Mouse (Mus musculus) MEL (cell line): ENCODE results near the gene Lrrc74a.

Experiments used
- CTCF ChIP-seq, 3 experiments: IDR thresholded peaks in 2 of 3; conservative IDR thresholded peaks in 1 of 3; 2 replicates each; pipeline ENCODE4 v1.5.1; 2011 to 2012; ENCODE audit warnings: low read length in 3 of 3, low read depth in 2 of 3, mild to moderate bottlenecking in 2 of 3, improper control_type of control experiment in 1 of 3, inconsistent platforms in 1 of 3, mixed read lengths in 1 of 3, moderate library complexity in 1 of 3; ENCODE audit not compliant: control insufficient read depth in 1 of 3, insufficient read depth in 1 of 3, poor library complexity in 1 of 3, severe bottlenecking in 1 of 3
- ELF1 ChIP-seq: IDR thresholded peaks from 2 replicates; pipeline ENCODE4 v1.6.1; 2014; ENCODE audit warnings: low read depth, mild to moderate bottlenecking, inconsistent platforms, low read length, improper control_type of control experiment, moderate library complexity
- EP300 ChIP-seq, 2 experiments: IDR thresholded peaks; 2 replicates each; pipeline ENCODE4 v1.6.1; 2011; ENCODE audit warnings: improper control_type of control experiment in 2 of 2, low read length in 2 of 2, low read depth in 1 of 2, mild to moderate bottlenecking in 1 of 2
- GATA1 ChIP-seq: IDR thresholded peaks from 2 replicates; pipeline ENCODE4 v1.6.1; 2011; ENCODE audit warnings: low read depth, low read length, improper control_type of control experiment
- MAX ChIP-seq: IDR thresholded peaks from 2 replicates; pipeline ENCODE4 v1.6.1; 2011; ENCODE audit warnings: low read length, improper control_type of control experiment
- MAZ ChIP-seq: IDR thresholded peaks from 2 replicates; pipeline ENCODE4 v1.6.1; 2012; ENCODE audit warnings: low read depth, mild to moderate bottlenecking, inconsistent platforms, low read length, improper control_type of control experiment
- SIN3A ChIP-seq: IDR thresholded peaks from 2 replicates; pipeline ENCODE4 v1.6.1; 2012; ENCODE audit warnings: low read length, improper control_type of control experiment, inconsistent platforms
- TAL1 ChIP-seq: IDR thresholded peaks from 2 replicates; pipeline ENCODE4 v1.6.1; 2012; ENCODE audit warnings: mild to moderate bottlenecking, inconsistent platforms, low read length, moderate library complexity, mixed read lengths
- TCF12 ChIP-seq: IDR thresholded peaks from 2 replicates; pipeline ENCODE4 v1.6.1; 2014; ENCODE audit warnings: low read depth, mild to moderate bottlenecking, inconsistent platforms, low read length, improper control_type of control experiment, moderate library complexity
- USF1 ChIP-seq: IDR thresholded peaks from 2 replicates; pipeline ENCODE4 v1.6.1; 2014; ENCODE audit warnings: low read depth, mild to moderate bottlenecking, inconsistent platforms, low read length, improper control_type of control experiment, moderate library complexity
- ZC3H11A ChIP-seq: IDR thresholded peaks from 2 replicates; pipeline ENCODE4 v1.6.1; 2012; ENCODE audit warnings: low read depth, mild to moderate bottlenecking, inconsistent platforms, low read length, improper control_type of control experiment

DNA sequence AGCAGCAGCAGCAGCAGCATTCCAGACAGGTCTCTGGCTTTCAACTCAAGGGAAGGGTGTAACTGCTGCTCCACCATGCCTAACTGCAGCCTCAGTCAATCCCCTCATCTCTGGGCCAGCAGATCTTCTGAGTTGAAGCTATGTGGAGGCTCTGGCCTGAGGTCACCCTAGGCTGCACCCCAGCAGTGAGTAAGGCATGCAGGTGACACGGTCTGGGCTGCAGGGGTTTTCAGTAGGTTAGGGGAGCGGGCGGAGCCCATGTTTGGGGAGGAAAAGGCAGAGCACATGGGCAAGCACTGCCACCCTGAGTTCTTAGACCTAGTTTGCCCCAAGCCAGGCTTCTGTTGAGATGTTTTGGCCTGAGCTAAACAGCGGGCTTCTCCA, 33.2 kb upstream of the Lrrc74a start:
- no peak for TF ChIP-seq ELF1
- no peak for TF ChIP-seq SIN3A
- no peak for TF ChIP-seq ZC3H11A
- no peak for TF ChIP-seq USF1
- no peak for TF ChIP-seq MAX
- TF ChIP-seq TCF12, result no peak
- no peak for TF ChIP-seq MAZ
- TF ChIP-seq CTCF (IDR thresholded peaks at IDR 0.05 in 2 of 3, conservative IDR thresholded peaks at IDR 0.05 in 1 of 3; ENCODE audit: control insufficient read depth in 1 of 3, insufficient read depth in 1 of 3, low read depth in 2 of 3, low read length in 3 of 3, poor library complexity in 1 of 3, severe bottlenecking in 1 of 3), result no peak
- TF ChIP-seq EP300 (IDR thresholded peaks at IDR 0.05; ENCODE audit: low read depth in 1 of 2, low read length in 2 of 2), result no peak
- no peak for TF ChIP-seq TAL1
- no peak for TF ChIP-seq GATA1
